Mouse (Mus musculus): ENCODE measurements around the gene C1qtnf1.
A peak's percentile ranks its signal among the peaks of the same experiment; 100 is the strongest.

The C1qtnf1 gene

DNA sequence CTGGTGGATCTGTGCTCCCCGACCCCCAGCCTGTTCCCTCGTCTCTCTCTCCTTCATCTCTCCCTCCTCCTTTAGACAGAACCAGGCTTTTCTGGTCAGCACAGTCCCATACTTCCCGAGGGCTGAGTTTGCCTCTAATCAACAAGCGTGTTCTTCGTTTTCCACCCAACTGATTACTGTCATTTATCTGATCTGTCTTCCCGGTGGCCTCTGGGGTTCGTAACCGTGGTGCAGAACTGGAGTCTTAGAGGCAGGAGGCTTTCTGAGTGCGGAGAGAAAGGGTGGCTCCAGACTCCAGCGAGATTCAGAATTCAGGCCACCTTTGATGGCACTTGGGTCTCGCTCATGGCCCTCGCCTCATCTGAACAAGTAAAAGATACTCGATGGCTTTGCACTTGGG is 6.1 kb downstream of the C1qtnf1 start:
- no peak for DNase-seq (ENCODE audit: low read depth, low spot score)

DNA sequence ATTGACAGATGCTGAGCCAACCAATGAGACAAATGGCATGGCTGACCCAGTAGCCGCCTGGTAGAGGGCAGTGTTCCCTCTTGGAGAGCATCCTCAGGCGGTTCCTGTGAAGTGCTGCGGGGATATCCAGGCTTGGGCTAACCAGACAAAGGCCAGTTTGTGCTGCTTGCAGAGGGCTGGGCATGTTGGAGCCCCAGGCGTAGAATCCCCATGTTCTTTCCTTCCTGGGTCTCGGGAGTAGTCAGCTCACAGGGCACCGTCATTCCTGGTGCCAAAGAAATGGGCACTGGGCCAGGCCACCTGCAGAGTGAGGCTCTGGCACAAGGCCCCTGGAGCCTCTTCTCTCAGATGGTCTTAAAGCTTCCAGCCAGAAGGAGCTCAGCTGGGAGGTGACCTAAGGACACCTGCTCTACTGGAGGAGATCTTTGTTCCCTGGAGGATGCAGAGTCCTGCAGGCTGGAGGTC is 8.5 kb downstream of the C1qtnf1 start:
- no peak for DNase-seq (ENCODE audit: low read depth, low spot score)

DNA sequence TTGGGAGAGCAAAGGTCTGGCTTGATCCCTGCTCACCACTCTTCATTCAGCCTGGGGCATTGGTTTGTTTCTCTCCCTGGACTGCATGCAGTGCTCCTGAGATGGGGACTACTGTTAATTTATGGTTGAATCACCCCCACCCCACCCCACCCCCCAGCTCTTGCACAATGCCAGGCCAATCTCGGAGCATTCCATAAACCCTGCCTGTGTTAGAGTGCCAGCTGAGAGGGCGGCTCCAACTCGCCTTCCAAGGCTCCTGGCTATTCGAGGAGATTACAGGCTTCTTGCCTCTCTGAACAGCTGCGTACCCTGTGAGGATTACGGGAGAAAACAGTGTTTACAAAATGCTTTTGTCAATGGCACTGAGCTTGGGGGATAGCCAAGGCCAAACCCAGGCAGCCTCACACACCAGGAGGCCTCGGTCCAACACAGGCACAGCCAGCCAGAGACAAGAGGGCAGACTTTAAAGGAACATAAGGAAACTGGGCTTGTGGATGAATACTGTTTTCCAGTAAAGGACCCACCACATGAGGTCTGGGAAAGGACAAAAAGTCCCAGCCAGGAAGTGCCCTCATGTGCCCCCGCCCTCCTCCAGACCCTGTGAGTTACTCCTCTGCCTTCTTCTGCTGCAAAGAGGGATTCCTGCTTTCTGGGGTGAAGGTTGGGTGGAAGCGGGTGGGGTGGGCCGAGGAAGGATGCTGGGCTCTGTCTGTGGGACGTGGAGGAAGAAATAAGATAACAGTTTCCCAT is 10.8 kb downstream of the C1qtnf1 start:
- no peak for DNase-seq (ENCODE audit: low read depth, low spot score)

DNA sequence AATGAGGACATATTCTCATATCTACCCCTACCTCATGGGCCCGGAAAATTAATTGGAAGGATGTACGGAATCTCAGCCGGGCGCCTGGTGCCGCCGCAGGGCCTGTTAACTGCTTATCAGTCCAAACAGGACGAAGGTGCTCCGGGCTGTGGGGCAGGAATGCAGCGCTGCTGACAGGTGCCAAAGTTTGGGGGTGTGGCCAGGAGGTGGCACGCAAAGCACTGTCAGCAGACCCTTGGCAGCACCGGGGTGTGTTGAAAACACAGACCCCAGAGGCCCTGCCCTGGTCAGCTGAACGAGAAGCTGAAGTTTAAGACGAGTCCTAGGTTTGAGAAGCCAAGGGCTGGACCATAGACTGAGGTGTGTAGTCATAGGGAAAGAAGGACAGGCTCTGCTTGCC is 14.7 kb downstream of the C1qtnf1 start:
- no peak for DNase-seq (ENCODE audit: low read depth, low spot score)

DNA sequence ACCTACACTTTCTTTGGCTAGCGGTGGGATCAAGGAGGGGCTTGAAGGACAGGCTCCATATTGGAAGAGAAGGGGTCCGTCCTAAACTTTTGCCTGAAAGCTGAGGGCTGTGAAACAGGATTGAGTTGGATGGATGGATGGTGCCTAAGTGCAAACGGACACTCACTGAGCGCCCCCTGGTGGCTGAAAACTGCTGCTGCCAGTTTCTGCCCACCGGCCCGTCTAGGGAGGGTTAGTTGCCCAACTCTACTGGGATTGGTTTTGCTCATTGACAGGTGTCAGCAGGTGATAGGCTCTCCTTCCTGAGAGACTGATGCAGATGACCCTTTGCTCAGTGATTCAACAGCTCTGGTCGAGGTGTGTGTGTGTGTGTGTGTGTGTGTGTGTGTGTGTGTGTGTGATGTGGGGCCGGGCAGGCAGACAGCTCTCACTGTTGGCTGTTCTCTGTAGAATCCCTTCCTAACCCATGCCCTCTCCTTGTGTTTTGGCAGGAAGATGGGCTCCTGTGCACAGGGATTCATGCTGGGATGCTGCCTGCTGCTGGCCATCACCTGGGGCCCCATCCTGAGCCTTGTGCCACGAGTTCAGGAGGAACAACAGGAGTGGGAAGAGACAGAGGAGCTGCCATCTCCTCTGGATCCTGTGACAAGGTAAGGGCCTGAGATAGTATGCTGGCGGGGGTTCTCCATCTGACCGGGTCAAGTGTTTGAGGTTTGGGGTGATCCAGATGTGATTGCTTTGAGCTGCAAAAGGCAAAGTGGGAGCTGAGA is 15.4 kb downstream of the C1qtnf1 start:
- DNase-seq (ENCODE audit: low read depth, low spot score), result no peak

DNA sequence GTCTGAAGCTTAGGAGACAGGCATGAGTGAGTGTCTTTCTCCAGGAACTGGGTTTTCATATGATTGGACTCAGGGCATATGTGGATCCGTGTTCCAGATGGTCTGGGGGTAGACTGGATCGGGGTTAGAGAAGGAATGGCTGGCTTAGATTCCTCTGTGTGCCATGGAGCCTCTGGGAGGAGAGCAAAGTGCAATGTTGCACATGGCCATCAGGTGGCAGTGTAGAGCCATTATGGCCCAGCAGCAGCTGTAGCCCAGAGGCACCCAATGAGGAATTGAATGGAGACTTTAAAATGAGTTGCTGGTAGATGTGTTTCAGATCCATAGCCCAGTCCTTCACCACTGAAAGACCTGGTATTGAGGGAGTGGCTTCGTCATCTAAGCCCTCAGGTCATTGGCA is 17.8 kb downstream of the C1qtnf1 start:
- DNase-seq (ENCODE audit: low read depth, low spot score), result peak; percentile 72

DNA sequence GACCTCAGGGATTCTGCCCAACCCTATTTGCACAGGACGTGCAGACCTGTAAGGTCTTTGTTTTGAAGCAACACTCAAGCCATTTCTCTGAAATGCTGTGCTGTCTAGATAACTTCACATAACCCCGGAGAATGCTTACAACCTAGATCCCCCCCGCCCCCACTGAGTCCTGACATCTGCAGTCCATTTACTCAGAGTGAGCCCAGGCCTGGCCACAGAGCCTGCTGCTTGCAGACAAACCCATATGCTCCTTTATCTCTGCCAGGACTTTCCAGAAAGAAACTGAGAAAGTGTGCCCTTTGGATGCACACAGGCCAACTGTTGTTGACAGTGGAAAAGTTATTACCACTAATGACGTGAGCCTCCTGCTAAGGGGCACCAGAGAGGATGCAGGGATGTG is 19.3 kb downstream of the C1qtnf1 start:
- DNase-seq (ENCODE audit: low read depth, low spot score), result no peak

DNA sequence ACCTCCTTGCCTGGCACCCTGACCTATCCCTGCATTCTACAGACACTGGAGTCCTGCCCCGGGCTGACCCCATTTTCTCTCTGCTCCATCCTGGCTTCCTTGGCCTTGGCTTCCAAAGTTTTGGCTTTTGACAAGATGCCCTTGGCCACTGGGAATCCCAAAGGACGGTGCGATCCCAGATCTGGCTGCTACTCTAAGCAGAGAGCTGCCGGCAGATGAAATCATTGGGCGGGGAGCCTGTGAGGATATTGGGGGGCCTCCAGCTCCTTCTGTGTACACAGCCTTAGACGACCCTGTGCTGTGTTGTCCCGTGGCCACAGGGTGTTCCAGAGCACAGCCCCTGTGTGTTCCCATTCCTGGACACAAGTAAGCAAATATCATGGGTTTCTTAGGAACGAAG is 20.4 kb downstream of the C1qtnf1 start:
- peak; percentile 92 for DNase-seq (ENCODE audit: low read depth, low spot score)

DNA sequence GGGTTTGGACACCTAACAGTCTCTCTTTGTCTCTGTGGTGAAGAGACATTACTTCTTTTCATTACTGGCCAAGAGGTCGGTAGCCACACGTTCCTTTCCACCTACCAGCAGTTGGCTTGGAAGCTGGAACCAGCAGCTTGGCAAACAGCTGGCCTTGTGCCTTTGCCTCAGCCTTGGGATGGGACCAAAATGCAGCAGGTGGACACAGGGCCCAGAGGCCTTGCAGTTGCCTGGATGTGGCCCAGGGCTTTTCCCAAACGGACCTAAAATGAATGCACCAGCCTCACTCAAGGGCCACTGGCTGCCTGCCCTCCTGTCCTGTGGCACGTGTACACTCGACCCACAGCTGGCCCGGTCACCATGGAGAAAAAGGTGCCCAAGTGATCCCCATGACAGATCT is 23.2 kb downstream of the C1qtnf1 start:
- DNase-seq (ENCODE audit: low read depth, low spot score), result no peak

DNA sequence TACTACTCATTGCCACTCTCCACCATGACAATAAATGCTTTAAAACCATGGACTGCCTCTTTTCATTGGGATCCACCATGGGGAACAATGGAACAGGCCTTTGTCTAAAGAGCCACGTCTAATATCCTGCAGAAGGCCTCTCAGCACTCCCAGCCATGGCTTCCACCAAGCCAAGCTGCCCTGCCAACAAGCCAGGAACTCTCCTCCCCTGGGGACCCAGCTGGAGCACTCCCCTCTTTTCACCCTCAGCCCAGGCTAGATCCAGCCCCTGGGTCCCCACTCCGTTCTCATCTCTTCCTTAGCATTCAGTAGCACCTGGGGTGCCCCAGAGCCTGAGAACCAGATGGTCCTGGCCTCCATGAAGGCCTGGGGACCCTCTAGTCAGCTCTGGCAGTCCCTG is 25.0 kb downstream of the C1qtnf1 start:
- no peak for DNase-seq (ENCODE audit: low read depth, low spot score)

DNA sequence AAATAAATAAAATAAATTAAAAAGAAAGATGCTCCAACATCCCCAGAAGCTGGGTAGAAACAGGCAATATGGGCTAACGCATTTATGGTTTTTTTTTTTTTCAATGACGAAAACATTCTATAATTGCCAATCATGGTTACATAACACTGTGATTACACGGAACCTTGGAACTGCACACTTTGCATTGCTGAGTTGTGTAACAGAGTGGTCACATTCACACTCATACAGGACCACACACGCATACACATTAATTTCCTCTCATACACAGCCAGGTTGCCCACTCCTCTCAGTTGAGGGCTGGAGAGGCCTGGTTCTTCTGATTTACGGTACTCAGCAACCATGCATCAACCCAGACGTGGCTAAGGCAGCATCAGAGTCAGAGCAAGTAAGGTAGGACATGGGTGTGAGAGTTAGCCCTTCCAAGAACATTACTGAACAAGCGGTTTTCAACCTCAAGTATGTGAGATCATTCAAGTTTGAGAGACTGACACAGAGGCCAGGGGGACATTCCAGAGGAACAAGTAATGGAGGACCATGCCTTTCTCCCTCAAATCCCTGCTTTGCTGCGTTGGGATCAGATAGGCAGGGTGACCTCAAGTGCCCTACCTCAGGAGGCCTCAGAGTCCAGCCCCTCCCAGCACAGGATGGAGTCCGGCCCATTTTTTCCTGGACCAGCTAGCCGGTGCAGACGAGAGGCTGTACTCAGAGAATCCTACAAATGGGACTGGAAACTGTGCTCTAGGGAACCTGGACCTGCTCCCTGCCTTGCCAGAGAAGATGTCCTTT is 26.1 kb downstream of the C1qtnf1 start:
- DNase-seq (ENCODE audit: low read depth, low spot score), result peak; percentile 88

DNA sequence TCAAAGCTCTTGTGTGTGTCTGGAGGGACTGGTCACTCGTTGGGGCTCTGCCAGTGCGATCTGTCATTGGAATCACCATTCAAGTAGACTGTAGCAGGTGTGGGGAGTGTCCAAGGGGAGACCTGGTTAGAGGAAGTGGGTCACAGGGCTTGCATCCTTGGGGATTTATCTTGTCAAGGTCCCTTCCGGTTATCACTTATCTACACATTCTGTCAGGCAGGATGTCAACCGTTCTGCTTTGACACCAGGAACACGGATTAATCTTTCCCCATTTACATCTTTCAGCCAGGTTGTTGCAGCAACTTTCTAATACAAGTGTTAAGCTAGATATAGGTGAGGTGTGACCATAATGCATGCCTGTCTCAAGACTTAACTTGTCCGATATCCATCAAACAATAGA is 27.8 kb downstream of the C1qtnf1 start:
- no peak for DNase-seq (ENCODE audit: low read depth, low spot score)

DNA sequence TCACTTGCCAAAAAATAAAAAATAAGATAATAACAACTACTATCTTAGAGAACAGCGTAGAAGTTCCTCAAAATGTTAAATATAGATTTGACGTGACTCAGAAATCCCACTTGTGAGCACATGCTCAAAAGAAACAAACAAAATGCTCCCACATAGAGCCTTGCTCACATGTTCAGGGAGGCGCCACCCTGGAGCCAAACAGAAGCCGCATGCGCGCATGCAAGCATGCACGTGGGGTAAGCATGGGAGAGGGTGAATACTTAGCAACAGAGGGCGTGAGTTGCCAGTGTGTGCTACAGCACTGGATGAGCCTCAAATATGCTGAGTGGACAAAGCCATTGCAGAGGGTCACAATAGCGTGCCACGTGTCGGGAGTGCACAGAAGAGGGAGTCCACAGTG is 28.9 kb downstream of the C1qtnf1 start:
- DNase-seq (ENCODE audit: low read depth, low spot score), result peak; percentile 78

DNA sequence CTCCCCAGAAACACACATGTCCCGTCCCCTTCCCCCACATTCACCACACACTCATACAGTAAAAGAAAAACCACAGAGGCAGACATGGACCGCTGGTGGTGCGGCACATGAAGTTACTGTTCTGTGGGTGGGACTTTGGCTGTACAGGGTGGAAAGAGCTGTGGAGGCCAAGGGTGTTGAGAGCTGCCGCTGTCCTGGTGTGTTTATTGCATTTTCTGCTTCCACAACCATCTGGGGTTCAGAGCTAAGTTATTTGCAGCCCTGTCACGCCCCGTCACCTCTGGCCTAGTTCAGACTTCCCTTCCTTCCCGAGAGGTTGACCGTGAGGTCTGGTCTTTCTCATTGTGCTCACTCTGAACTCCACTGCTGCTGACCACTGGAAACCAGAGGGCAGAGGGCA is 31.0 kb downstream of the C1qtnf1 start:
- peak; percentile 74 for DNase-seq (ENCODE audit: low read depth, low spot score)

DNA sequence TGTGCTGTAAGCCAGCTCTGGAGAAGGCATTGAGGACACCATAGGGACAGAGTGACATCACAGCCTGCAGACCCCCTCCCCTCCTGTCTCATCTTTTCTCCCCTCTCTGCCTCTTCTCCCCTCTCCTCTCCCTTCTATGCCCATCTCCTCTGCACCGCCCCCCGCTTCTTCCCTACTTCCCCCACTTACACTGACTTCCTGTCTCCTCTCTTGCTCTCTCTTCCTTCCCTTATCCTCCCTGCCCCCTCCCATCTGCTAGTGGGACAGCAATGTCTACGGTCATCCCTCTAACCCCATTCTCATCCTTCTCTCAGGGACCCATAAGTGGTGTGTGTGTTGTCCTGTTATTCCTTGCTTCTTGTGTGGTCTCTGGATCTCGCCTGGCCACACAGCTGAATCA is 31.5 kb downstream of the C1qtnf1 start:
- DNase-seq (ENCODE audit: low read depth, low spot score), result no peak

DNA sequence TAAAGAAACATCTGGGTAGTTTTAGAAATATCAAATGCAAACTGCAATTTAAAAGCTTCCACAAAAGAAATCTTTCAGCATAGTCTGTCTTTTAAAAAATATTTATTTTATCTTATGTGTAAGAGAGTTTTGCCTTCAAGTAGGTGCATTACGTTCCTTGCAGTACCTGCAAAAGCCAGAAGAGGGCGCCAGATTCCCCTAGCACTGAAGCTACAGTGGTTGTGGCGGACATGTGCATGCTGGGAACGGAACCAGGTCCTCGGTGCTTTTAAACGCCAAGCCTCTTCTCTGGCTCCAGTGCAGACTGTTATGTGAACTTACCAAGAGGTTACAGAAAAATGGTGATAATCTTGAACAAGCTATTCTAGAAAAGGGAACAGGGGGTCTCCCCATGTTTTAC is 32.3 kb downstream of the C1qtnf1 start:
- DNase-seq (ENCODE audit: low read depth, low spot score), result no peak

DNA sequence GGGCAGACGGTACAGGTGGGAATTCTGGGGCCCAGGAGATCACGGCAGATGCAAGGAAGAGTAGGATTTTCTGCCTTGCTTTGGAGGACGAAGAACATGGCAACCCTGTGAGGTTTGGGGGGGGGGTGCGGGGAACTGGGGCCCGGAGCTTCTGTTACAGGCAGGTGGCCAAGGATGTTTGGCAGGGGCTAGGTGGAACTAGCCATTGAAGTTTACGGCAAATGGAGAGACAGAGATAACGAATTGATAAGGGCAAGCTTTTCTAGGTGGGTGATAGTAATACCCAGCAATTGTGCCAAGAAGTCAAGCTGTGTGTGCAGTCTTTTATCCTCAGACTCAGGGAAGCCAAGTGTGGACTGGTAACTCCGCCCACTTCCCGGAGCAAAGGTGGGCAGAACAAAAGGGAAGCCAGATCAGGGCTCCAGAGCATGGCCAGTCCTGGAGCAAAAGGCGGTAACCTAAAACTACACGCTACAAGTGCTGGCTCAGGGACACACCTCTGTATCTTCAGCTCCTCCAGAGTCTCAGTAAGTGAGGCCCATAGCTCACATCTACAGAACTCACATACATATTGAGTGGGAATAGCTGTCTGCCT is 39.5 kb downstream of the C1qtnf1 start:
- DNase-seq (ENCODE audit: low read depth, low spot score), result no peak

DNA sequence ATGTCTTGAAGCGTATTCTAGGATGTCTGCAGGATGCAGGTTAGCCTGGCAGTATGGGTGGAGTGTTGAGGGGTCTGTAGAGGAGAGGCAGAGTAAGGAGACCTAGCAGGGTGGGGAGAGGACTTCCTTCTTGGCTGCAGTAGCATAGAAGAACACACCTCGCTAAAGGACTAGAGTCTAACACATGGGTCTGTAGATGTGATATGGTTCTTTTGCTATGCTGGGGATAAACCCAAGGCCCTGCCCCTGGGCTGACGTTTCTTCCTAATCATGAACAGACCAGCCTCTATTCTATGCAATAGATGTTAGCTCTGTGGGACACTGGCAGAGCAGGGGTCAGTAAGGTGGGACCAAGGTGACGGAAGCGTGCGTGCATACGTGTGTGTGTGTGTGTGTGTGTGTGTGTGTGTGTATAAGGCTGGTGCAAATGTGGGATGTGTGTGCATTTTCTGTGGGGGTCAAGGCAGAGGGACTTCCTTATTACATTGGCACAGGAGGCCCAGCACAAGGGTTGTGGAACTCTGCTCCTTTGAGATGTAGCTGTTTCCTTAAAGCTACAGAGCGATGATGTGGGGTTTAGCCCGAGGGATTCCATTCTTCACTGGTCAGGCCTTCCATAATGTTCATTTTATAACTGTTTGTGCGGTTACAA is 41.6 kb downstream of the C1qtnf1 start:
- DNase-seq (ENCODE audit: low read depth, low spot score), result no peak

DNA sequence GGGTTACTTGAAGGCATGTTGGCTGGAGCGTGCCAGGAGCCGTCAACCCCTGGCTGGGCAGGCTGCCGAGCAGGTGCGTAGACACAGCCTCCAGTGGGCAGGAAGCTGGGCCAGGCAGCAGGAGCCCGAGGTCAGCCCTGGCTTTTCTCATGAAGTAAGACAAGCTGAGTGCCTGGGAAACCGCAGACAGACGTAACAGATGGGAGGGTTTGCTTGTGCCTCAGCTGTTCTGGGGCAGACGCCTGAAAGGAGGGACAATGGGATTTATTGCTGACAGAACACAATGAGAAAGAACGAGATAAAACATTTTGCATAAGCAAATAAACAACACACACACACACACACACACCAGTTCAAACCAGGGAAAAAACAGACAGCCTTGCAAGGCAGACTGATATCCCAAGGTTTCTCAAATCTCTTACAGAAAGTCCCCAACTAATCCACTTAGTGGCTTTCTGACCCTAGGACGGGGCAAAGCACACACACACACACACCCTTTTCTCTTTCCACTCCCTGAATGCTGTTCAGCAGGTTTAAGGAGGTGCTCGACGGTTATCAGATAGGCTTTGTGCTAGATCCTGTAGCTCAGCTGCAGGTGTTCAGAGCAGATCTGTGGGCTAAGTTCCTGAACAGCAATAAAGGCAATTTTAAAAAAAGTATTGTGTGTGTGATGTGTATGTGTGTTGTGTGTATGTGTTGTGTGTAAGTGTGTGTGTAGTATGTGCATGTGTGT is 42.4 kb downstream of the C1qtnf1 start:
- DNase-seq (ENCODE audit: low read depth, low spot score), result no peak

DNA sequence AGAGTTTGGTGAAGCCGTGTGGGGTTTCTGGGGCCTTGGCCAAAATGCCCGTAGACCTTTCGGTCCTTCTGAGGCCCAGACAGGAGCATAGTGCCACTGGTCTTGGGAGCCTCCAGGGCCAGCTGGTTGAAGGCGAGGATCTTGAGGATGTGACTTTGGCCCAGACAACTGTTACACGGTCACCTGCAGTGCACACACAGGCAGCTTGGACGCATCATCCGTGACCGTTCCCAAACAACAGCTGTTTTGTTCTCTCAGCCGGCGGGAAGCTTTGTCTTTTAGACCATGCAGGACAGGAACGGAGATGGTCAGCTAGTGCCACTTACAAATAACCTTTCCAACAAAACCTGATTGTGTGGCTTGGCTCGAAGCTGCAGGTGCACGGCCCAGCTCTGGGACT is 43.7 kb downstream of the C1qtnf1 start:
- DNase-seq (ENCODE audit: low read depth, low spot score), result no peak

DNA sequence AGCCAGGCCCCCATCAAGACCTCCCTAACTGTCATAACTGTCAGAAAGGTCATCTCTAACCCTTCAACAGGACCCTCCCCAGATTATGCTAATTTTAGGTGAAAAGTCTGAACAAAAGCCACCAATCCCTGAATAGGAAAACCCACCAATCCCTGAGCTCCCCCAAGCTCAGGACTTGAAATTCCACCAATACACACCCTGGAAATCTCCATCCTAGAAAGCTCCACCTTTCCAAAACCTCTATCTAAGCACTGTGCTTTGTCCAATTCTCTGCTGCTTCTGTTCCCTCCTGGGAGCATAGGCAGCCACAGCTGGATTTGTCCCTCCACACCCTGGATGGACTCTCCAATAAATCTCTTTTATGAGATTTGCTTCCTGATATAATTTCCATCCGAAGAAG is 45.2 kb downstream of the C1qtnf1 start:
- no peak for DNase-seq (ENCODE audit: low read depth, low spot score)
